Comparison of ENCODE assay signal across 19 mouse cellular contexts in the genomic region with DNA sequence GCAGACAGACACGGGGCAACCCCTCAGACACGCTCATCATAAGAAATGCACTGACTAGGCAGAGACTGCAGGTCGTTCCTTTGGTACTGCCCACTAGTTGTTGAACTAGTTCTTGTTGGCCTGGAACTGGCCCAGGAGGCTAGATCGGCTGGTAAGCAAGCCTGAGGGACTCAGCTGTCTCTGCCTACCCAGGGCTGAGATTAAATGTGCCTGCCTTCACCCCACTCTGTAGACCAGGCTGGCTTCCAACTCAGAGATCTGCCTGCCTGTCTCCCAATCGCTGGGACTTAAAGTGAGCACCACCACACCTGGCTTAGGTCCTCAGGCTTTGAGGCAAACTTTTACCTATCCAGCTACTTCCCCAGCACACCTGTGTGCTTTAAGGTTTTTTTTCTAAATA. TPM values are rescaled to one million over a fixed set of nuclear protein-coding genes. Genes with fewer than 3 reads are reported as not detected.
"Had no signal": no experiment of that assay in that cellular context is flagged by ENCODE, and none has a peak within 500 bp of the region (broad histone marks: within the 10 kb centered on the region; RNA-seq: fewer than 3 reads in every experiment).

No protein-coding gene starts in this region.

- H3K4me3 ChIP-seq: lung, embryonic 15.5 days; megakaryocyte, embryonic 14.5 days; midbrain, embryonic 13.5 days; myocyte; neural tube, embryonic 13.5 days; neural tube, embryonic 15.5 days had no signal

- DNase-seq: liver, postnatal 0 days; lung, adult 2 months; lung, postnatal 14 days; lung, postnatal 36 days; retina, postnatal 1 day; spleen, adult 18-20 months; thymus, adult 18-20 months; thymus, postnatal 14 days; thymus, postnatal 36 days had no signal

- ATAC-seq: liver, postnatal 0 days; lung, postnatal 0 days; midbrain, embryonic 13.5 days; midbrain, embryonic 16.5 days had no signal

- H3K27ac ChIP-seq: lung, embryonic 15.5 days; macrophage; midbrain, embryonic 13.5 days; neural tube, embryonic 13.5 days; neural tube, embryonic 15.5 days had no signal

RNA-seq across cellular contexts. Expression of gene Gm6583, which starts 35.5 kb away (rescaled TPM):
- total RNA-seq: megakaryocyte progenitor cell, adult 5-6 weeks had no signal
